Mouse (Mus musculus): ENCODE measurements at regions not wholly inside any gene's neighbourhood (a gene's known extent, or its start where the extent isn't known, plus 50 kb on each side); places are given as distances from the start of the nearest gene placed in this dataset.

- no peak for DNase-seq (ENCODE audit: low spot score)
Observed at GRCm38 (mm10) chr9:61862071-61862480, 52.3 kb downstream of the Rplp1 start.

- DNase-seq (ENCODE audit: low spot score), result peak; percentile 74
Observed at GRCm38 (mm10) chr9:61860147-61860546, 54.2 kb downstream of the Rplp1 start.

DNA sequence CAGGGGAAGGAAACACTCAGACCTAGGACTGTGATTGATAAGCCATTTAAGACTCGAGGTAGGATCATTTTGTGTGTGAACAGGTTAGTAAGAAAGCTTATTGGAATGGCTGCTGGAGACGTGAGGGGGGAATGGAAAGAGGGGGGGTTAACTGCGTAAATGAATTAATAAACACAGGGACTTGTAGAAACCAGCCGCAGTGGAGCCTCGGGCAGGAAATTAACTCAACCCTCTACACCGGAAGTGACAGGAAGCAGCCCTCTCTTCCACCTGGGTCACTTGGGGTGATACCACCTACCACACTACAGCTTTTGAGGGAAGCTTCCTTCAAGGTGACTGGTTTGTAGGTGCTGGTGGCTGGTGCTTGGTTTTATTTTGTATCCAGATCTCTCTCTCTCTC is 54.9 kb downstream of the Rplp1 start:
- no peak for DNase-seq (ENCODE audit: low spot score)

- no peak for DNase-seq (ENCODE audit: low spot score)
Observed at GRCm38 (mm10) chr9:61857817-61858216, 56.5 kb downstream of the Rplp1 start.

DNA sequence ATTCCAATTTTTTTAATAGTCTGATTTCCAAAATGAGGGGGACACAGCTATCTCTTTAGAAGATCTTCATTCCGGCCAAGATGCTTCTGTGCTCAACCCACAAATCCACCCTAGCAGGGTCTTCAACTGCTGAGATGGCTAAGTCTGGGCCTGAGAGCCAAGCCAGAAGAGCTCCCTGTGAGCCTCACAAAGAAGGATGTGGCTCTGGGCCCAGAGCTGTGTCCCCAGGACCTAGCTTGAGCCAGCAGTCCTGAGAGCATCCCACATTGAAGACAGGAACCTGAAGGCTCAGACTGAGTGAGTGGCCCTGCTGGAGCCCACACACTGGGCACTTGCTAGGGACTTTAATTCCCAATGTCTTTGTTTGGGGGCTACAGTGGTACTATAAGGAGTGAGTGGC is 57.7 kb downstream of the Rplp1 start:
- DNase-seq (ENCODE audit: low spot score), result no peak

DNA sequence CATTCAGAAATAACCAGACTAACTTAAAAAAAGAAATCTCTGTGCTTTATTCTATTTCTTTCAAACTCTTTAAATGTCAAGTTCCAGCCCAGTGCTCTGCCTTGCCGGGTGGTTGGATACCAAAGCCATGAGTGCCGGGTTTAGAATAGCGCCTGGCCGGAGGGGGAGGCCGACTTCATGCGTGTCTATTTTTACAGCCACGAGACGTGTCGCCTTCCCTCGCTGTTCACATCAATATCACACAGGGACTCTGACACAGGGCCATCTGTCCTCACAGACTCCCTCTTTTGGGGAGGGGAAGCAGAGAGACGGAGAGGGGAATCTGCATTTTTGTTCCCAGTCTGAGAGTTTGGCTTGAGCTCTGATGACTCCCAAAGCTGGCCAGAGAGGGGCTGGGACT is 58.7 kb downstream of the Rplp1 start:
- peak; percentile 9 for DNase-seq (ENCODE audit: low spot score)

DNA sequence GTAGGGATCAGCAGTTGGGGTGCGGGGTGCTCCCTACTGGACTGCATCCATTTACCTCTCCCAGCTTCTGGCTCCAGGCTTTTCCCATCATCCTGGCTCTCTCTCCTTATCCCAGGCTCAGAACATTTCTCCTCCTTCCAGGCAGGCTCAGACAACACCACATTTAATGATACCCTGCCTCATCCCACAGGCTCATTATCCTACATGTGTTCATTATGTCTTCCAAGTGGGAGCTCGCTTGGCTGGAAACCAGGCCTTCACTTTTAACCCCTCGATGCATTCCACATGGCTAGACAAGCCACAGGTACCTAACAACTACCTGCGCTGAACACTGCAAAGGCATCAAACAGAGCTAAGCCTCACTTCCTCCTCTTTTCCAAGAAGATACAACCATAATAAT is 60.5 kb downstream of the Rplp1 start:
- no peak for DNase-seq (ENCODE audit: low spot score)

DNA sequence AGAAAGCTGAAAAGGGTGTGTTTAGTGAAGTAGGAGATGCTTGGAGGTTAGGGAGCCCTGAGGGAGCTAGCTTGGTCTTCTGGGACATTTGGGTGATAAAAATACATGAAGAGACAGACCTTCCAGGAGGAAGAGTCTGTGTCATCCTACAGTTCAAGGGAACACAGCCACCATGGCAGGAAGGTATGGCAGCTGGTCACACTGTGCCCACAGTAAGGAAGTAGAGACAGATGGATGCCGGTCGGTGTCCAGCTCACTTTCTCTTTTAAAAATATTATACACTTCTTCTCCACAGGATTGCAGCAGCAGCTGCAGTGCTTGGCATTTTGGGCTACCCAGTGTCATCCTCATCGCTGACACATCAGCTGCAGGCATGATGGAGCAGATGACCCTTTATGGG is 63.0 kb downstream of the Rplp1 start:
- DNase-seq (ENCODE audit: low spot score), result no peak

DNA sequence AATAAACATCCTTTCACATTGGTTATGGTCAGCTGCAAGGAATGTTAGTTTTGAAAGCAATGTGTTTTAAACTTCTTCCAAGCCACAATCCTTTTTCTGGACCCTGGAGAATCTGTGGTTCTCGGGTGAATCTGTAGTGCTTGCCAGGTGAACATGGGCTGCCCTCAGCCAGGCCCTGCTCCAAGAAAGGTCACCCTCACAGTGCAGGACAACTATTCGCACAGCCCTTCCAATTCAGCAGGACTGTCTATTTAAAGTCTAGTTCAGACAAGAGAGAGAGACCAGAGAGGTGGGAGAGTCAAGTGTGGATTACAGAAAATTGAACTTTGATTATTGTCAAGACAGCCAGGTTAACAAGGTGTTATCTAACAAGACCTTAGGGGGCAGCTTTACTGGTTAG is 65.9 kb downstream of the Rplp1 start:
- peak; percentile 40 for DNase-seq (ENCODE audit: low spot score)

DNA sequence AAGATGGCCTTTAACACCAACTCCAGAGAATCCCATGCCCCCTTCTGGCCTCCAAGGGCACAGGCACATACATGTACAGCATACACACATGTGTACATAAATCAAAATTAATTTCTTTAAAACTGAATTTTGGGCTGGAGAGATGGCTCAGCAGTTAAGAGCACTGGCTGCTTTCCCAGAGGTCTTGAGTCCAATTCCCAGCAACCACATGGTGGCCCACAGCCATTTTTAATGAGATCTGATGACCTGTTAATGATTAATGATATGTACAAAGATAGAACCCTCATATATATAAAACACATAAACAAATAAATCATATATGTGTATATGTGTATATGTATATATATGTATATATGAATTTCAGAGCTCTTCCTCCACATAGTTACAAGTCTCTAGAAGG is 66.8 kb downstream of the Rplp1 start:
- DNase-seq (ENCODE audit: low spot score), result no peak

DNA sequence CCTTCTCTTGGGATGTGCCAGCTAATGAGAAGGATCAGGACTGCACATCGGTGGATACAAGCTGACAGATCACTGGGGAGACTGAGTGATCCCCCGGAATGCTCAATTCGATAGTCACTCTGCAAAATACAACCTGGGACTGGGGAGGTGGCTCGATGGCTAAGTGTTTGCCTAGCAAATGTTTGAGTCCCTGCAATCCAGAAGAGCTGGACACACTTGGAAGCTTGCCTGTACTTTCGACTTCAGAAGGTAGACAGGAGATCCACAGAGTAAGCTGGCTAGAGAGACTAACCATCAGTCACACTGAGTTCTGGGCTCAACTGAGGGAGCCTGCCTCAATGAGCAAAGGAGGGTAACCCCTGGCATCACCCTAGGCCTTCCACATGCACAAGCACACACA is 69.7 kb downstream of the Rplp1 start:
- DNase-seq (ENCODE audit: low spot score), result no peak

DNA sequence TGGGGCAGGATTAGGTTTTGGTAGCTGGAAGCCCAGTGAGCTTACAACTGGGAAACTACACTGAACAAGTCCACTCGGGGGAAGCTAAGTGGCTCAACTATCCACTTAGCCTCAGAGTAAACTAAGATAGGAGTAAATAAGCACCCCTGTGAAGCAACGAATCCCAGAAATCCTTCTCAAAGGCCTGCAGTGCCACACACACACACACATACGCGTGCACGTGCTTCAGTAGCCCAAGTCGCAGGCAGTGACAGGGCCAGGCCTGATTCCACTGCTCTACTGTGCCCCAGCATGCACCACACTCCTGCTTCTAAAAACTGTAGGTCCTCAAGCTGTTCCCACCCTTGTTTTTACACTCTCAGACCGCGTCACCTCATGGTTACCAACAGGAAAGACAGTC is 70.2 kb downstream of the Rplp1 start:
- DNase-seq (ENCODE audit: low spot score), result no peak

DNA sequence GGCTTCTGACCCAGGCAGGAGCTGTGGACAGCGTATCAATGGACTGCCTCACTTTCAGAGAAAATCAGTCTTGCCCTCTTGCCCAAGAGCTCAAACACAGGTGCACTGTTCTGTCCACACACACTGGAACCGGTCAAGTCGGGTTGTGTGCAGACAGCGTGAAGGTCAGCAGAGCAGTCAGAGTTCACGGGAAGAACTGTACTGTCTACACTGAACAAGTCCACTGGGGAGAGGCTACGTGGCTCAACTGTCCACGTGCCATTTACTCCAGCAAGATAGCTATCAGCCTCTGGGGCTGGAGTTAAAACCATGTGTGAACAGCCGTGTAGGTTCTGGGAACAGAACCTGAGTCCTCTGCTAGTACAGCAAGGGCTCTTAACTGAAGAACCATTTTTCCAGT is 70.8 kb downstream of the Rplp1 start:
- DNase-seq (ENCODE audit: low spot score), result no peak

- DNase-seq (ENCODE audit: low spot score), result no peak
Observed at GRCm38 (mm10) chr9:61842384-61842783, 72.0 kb downstream of the Rplp1 start.

DNA sequence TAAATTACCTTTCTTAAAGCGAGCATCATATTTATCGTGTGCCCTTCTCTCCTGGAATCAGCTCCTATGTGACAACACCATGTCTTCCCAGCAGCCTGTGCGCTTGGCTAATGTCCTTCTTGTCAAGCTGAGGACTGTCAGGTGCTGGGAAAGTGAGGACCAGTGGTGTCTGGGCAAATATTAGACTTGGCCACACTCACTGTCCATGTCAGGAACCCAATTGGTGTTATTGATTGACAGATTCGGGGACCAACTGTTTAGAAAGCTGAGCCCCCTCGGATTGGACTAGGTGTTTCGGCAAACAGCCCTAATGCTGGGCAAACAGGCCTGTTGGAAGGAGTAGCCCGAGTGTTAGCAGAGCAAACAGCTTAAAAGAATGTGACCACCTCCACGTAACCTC is 73.1 kb downstream of the Rplp1 start:
- DNase-seq (ENCODE audit: low spot score), result no peak

- no peak for DNase-seq (ENCODE audit: low spot score)
Observed at GRCm38 (mm10) chr9:61840353-61840752, 74.0 kb downstream of the Rplp1 start.

DNA sequence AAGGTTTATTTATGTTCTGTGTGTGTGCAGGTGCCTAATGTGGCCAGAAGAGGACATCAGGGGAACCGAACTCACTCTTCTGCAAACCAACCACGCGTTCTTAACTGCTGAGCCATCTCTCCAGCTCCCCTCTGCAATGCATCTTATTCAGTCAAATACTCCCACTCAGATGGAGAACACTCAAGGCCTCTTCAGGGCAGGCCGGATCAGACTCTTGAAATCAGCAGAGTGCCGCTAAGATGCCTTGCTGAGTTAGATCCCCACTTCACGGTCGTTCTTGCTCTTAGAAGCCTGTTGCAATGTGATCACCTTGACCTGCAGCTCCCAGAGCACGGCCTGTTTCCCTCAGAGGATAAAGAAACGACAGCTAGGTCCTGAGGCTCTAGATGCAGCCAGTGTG is 81.1 kb downstream of the Rplp1 start:
- no peak for DNase-seq (ENCODE audit: low spot score)

DNA sequence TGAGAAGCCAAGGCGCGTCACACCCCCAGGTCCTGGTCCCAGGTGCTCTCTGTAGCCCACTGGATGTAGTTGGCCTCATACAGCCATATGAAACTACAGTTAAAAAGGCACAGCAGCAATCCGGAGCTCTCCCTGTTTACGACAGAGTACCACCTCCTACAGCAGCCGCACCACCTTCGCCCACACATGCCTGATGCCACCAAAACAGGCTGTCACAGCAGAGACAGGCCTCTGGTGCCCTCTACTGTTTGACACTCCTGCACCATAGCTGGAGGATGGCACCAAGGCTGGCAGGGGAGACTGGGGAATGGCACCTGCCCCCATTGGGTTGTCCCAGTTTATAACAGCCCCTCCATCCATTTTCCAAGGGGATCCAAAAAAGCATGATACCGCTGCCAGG is 84.1 kb downstream of the Rplp1 start:
- peak; percentile 27 for DNase-seq (ENCODE audit: low spot score)

GRCm38 (mm10) chr9:61829736-61830135 is 84.6 kb downstream of the Rplp1 start:
- DNase-seq (ENCODE audit: low spot score), result no peak

DNA sequence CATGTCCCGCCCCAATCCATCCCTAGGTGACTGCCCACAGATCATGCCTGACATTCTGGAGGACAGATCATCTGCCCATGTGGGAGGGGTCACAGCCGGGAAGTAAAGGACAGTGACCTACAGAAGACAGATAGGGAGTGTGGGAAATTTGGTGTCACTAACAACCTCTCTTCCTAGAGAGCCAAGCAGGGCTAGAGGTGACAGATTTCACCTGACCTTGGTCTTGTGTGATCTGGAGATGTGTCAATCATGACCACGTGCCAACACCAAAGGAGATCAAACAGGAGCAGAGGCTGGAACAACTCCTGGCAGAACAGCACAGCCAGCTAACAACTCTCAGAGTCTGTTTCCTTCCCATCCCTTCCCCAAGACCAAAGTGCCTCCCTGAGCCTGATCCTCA is 85.0 kb downstream of the Rplp1 start:
- DNase-seq (ENCODE audit: low spot score), result no peak

GRCm38 (mm10) chr9:61827721-61828120 is 86.6 kb downstream of the Rplp1 start:
- no peak for DNase-seq (ENCODE audit: low spot score)

GRCm38 (mm10) chr9:61827014-61827413 is 87.3 kb downstream of the Rplp1 start:
- no peak for DNase-seq (ENCODE audit: low spot score)

DNA sequence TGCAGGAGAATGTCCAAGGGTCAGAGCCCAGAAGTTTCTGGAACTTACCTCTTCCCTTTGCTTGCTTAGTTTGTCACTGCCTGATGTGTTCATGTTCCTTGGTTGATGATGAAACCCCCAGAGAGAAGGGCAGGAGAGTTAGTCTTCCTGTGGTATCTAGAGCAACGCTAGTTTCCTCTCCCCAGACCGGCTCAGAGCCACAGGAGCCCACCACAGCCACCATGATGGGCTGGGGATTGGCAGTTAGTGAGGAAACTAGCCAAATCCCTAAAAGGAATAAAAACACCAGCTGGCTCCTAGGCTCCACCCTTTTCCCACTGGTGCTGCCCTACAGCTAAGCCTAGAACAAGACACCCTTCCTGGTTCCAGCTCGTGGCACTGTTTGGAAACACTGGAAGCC is 87.9 kb downstream of the Rplp1 start:
- DNase-seq (ENCODE audit: low spot score), result no peak

DNA sequence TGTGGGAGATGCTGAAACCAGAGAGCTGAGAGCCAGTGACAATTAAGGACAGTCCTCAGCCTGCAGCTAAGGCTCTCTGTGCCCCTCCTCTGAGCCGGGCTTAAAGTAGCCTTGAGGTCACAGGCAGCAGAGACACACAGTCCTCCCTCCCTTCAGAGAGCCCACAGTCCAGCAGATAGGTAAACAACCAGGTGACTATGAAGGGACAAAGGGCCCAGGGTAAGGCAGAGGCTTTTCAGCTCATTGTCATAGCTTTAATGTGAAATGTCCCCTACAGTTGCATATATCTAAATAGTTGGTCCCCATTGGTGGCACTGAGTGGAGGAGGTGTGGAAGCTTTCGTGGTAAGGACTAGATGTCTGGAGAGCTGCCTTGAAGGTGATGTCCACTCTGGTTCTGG is 88.5 kb downstream of the Rplp1 start:
- no peak for DNase-seq (ENCODE audit: low spot score)

GRCm38 (mm10) chr9:61819836-61820235 is 94.5 kb downstream of the Rplp1 start:
- no peak for DNase-seq (ENCODE audit: low spot score)
